Mouse (Mus musculus) common myeloid progenitor, adult 5-6 weeks (primary cell): ENCODE data around the gene Paxbp1. TPM values are rescaled to one million over a fixed set of nuclear protein-coding genes. Genes with fewer than 3 reads are reported as not detected.
"Not testable (repeated sequence)": the region's sequence is repeated elsewhere in the genome, so short reads cannot be mapped to it uniquely, and the experiment has no call there.

Experiments
- ATAC-seq: replicated peaks from 2 replicates; pipeline ENCODE4 v1.8.0; 2016; ENCODE audit warnings: low read depth, mild to moderate bottlenecking, moderate TSS enrichment, inconsistent platforms; ENCODE audit not compliant: poor library complexity, severe bottlenecking
- total RNA-seq: library from RNA; stranded (forward); fragments of 200-1000, 187-1606 nt; gene quantifications from 2 replicates; pipeline ENCODE4 v1.2.3, GENCODE M21; 2017

Paxbp1 gene
- total RNA-seq, result 82.4 and 88.2 TPM in 2 replicates

GRCm38 (mm10) chr16:91044270-91045182 lies at the start of gene Paxbp1:
Gene Paxbp1 (minus strand): TSS chr16:91044543.
- peak; percentile 93 for ATAC-seq

DNA sequence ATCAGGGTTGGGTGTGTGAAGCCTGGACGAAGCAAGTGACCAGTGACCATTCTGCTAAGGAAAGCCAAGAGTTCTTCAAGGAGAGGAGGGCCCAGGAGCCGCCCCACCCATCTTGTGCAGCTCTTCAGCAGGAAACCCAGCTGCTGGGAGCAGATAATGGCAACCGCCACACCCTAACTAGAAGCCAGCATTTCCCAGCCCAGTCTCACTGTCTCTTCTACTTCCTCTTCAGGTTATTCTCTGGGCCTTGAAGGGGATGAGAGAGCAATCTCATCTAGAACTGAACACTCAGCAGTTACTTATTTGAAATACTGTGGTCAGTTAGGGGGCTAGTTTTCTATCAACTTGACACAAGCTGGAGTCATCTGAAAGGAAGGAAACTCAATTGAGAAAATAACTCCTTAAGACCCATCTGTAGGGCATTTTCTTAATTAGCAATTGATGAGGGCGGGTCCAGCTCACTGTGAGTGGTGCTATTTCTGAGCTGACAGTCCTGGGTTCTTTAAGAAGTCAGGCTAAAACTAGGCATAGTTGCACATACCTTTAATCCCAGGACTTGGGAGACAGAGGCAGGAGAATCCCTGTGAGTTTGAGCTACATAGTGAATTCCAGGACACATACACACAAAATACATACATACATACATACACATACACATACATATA lies 42.4 kb upstream of the Paxbp1 start:
- peak; percentile 95 for ATAC-seq

GRCm38 (mm10) chr16:91085239-91085825 lies 41.0 kb upstream of the Paxbp1 start:
- ATAC-seq, result no peak

DNA sequence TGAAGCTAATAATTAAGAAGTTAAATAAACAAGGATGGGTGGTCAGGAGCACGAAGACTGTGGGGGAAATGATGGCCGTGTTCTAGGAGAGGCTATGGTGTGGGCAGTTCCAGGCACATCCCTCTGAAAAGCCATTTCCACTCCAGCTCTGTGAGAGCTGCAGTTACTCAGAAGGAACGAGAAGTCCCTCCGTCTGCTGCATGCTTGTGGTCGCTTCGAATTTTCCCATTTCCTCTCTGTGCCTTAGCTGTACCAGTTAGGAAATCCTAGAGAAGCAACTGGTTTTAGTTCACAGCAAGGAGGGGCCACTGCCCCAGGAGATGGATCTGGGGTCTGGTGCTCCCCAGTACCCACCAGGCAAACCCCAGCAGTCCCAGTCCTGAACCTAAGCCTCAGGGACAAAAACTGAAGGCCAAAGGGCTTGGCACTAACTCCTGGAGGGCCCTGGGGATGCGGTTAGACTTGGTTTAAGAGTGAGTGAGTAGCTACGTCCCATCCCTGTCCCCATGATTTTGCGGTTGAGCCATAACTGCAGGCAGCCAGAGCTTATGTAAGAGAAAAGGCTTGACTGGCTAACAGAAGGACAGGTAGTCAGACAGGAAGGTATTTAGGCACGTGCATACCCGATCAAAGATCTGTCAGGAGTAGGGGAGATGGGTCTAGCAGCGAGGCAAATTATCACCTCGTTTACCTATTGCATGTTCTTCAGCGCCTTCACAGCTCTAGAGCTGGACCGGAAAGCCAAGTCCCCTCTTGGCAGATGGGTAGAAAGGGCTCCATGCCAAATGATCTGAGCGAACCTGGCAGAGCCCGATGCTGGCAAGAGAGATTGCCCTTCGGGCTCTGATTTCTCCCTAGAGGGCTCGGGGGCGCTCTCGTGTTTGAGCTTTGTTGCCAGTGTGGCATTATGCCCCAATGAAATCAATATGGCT lies 40.2 kb upstream of the Paxbp1 start:
- 0 out of 2 replicates have a peak, but pooled peaks have one; percentile 15 for ATAC-seq

GRCm38 (mm10) chr16:91083002-91083646 lies 38.8 kb upstream of the Paxbp1 start:
- no peak for ATAC-seq

DNA sequence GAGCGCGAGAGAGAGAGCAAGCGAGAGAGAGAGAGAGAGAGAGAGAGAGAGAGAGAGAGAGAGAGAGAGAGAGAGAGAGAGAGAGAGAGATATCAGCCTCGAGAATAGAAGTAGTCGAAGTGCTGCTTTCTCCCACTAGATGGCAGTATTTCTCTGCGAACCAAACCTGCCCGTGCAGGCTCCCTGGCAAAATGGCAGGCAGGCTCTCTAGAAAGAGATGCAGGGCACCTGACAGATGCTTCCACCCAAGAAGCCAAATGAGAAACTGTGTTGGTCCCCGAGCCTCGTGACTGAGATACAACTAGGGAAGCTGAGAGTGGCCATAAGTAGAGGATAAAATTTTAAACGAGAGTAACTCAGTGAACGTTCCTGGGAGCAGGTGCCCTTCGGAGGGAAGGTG lies 37.2 kb upstream of the Paxbp1 start:
- peak; percentile 86 for ATAC-seq

DNA sequence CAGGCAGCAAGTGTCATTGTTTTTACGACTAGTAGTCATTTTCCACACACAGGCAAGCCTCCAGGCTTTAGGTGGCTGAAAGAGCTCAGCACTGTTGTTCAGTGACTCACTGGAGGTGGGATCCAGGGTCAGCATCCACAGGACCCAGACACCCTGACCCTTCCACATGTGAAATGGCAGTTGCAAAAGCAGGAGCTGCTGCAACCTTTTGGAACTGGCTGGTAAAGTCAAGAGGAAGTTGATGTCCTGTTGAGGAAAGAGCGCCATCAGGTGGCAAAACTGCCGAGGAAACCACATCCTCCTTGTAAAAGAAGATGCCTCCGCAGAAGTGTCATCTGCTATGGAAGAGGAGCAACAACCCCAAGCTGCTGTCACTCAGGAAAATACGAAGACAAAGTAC lies 31.8 kb upstream of the Paxbp1 start:
- ATAC-seq, result peak; percentile 22; the same call in 1 of the 2 replicates

DNA sequence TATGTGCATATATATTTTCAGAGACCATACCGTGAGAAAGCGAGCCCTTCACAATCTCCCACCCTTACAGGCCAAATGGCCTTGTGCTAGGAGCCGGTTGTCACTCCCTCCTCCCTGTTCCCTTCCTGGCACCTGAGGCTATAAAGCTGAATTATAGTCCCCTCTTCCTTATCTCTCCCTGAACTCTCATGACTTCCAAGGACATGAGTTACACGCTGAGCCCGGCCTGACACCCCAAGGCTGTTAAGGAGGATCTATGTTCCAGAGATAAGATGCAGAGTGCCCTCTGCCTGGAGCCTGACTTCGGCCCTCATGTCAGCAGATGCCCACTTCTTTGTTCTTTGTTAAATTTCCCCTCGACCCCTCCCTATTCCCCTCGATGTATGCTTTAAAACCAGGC lies 31.1 kb upstream of the Paxbp1 start:
- ATAC-seq, result not testable (repeated sequence)

DNA sequence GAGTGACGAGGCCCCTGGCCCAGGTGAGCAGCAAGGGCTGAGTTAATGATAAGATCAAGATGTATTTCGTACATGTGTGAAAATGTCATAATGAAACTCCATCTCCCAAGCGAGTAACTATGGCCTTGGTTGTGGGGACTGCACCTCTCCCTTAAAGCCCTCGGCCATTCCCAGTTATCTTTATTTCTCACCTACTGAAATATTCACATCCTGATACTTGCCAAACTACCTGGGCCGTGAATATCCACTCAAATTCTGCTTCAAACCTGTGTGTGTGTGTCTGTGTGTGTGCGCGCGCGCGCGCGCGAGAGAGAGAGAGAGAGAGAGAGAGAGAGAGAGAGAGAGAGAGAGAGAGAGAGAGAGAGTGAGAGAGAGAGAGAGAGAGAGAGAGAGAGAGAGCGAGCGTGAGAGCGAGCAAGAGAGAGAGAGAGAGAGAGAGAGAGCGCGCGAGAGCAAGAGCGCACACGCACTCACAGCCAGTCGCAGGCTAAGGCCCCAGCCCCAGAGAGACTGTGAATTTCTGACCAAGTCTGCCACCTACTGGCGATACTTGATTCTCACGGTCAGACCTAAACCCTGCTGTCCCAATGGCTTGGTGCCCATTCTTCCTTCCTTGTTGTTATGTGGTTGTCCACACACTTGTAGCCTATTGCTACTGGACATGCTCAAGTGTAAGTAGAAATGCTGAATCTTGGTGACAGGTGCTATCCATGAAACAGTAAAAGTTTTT lies 29.0 kb upstream of the Paxbp1 start:
- peak; percentile 98 for ATAC-seq

DNA sequence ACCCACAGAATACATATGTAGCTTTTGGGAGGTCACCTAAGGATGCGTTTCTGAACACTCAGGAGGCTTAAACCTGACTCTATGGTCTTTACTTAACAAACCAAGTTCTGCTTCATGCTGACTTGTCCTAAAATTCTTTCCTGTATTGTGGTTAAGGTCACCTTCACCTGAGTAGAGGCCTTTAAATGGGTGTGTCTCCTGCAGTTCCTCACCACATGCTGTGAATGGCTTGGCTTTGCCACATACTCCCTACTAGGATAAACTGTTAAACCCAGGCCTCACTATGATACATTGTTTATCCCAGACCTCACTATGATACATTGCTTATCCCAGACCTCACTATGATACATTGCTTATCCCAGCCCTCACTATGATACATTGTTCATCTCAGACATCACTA lies 27.9 kb upstream of the Paxbp1 start:
- ATAC-seq, result no peak

GRCm38 (mm10) chr16:91068969-91069368 lies 24.6 kb upstream of the Paxbp1 start:
- 0 out of 2 replicates have a peak, but pooled peaks have one; percentile 13 for ATAC-seq

DNA sequence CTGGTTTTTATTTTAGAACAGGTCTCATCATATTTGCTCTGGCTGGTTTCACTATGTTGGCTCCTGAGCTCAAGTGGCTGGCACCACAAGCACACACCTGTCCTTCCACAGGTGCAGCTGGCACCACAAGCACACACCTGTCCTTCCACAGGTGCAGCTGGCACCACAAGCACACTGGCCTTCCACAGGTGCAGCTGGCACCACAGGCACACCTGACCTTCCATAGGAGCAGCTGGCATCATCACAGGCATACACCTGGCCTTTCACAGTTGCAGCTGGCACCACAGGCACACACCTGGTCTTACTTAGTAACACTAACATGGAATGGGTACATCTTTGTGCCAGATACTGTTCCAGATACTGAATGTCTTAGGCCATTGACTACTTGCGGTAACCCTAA lies 22.8 kb upstream of the Paxbp1 start:
- ATAC-seq, result no peak

DNA sequence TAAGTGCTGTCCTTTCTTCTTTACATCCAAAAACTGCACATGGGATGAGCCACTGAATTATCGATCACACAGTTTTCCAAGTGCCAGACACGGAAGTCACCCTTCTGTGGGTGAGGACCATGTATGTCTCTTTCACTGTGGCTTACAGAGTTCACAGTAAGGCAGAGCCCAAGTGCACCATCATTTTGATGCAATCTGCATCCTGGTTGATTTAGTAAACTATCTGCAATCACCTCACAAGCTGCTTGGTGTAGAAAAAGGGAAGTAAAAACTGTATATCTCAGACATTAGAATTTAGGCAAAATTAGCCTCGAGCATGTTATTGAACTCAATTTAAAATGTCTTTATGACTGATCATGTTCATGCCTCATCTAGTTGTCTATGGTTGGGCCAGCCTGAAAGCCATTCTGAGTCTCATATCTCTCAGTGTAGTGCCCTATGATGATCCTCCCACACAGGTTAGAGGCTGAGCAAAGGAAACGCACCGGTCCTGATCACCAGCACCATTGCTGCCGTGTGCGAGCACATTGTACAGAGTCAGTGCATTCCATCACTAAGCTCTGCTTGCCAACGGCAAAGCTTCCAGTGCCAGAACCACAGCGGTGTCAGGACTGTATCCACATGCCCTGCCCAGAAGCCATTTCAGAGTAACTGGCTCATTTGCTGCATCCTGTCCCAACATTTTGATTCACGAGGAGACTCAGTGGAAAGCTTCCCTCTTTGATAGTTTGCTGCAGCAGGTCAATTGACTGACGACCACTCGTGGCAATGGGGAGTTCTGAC lies 20.4 kb upstream of the Paxbp1 start:
- ATAC-seq, result peak; percentile 51

- ATAC-seq, result no peak
These were observed 19.4 kb upstream of the Paxbp1 start for GRCm38 (mm10) chr16:91063786-91064185.

- peak; percentile 70 for ATAC-seq
These were observed 17.4 kb upstream of the Paxbp1 start for GRCm38 (mm10) chr16:91061531-91062318.

DNA sequence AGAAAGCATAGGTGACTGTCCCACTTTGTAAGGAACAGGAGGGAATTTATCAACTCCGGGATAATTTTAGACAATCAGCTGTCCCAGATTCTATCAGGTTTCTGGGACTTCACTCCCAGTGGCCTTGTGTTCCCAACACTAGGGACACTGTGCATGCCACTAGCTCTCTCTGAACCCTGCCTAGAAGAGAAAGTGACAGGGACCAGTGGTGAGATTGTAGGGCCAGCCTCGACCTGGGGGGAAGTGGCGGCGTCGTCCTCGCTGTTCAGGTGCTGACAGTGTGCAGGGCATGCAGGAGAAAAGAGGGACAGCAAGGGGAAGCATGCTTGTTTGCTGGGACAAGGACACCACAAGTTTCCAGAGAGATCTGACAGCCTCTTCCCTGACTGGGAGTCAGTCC lies 13.4 kb upstream of the Paxbp1 start:
- ATAC-seq, result no peak

DNA sequence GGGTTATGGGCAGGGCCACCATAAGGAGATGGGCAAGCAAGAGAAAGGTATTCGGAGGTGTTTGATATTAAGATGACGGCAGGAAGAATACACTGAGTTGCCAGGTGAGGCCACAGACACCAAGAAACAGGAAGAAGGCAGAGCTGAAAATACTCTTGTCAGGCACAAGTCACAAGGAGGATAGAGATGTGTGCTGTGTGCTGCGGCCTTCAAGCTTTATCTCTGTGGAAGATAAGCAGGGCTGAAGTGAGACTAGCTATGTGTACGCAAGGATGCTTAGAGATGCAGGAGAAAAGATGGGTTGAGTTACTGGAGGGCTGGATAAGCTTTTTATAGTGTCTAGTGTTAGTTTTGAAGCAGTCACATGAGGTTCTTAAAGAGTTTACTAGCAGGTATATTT lies 12.9 kb upstream of the Paxbp1 start:
- no peak for ATAC-seq
